Mouse (Mus musculus): ENCODE data around the gene Tspan9.

GRCm38 (mm10) chr6:128083305-128083704 is 60.1 kb downstream of the Tspan9 start:
- TF ChIP-seq CTCF (conservative IDR thresholded peaks at IDR 0.05; ENCODE audit: insufficient read depth, insufficient read length, low read depth, low read length) (no peak), POLR2A (IDR thresholded peaks at IDR 0.05; ENCODE audit: low read depth, low read length) (no peak)

Measured in kidney, adult 2 months (tissue).